Mouse (Mus musculus): Measurements from ENCODE around the gene Setd1a. TPM values are rescaled to one million over a fixed set of nuclear protein-coding genes. Genes with fewer than 3 reads are reported as not detected.

Setd1a gene
- polyA plus RNA-seq, 1 experiment from 2014 or later: 12.1 TPM

DNA sequence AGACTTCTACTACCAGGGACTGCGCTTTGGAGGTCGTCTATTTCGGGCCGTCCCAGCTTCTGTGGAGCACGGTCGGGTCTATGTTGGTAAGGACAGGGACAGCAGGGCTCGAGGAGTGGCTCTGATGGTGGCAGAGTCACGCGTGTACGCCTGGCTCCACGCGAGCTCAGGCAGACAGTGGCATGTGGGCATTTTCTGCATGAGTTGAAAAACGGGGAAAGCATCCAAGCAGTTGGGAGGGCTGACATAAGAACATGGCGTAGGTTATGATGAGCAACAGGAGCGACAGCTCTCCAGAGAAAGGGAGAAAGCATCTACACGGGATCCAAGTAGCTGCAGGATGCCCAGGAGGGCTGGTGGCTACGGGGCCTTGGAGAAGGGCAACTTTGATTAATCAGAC lies 25.8 kb downstream of the Setd1a start:
- no peak overlapping the region for H3K4me2 ChIP-seq
- no peak overlapping the region for H3K27ac ChIP-seq (ENCODE audit: poor library complexity, severe bottlenecking)
- 88% methylated on average over 17 of the region's 17 CpGs for WGBS
- no peak for ATAC-seq (ENCODE audit: insufficient number of reproducible peaks, low FRiP score)
- H3K9me3 ChIP-seq (replicated peaks): no peaks in the 10 kb centered on the region
- no peak overlapping the region for H3K9ac ChIP-seq
- peaks cover 4% of the 10 kb centered on the region for H3K4me1 ChIP-seq (replicated peaks)
- H3K27me3 ChIP-seq (replicated peaks): no peaks in the 10 kb centered on the region
- peaks cover 43% of the 10 kb centered on the region for H3K36me3 ChIP-seq
- H3K4me3 ChIP-seq: no peak overlapping the region

DNA sequence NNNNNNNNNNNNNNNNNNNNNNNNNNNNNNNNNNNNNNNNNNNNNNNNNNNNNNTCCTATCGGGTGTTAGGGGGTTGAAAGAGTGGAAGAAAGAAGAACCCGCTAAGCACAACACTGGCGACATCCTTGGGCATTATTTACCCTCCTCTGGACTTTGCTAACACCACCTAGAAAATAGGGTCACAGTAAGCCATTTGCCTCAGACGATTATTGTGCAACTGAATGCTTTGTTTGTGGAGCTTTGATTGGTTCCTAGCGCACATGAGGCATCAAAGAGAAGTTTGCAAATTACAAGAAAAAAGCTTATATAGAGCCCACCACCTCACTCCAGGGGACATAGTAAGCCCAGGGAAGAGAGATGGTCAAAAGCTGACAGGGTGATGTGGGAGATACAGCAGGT lies 32.4 kb downstream of the Setd1a start:
- no peak for ATAC-seq (ENCODE audit: insufficient number of reproducible peaks, low FRiP score)
- 61% methylated on average over 5 of the region's 5 CpGs for WGBS
- Histone ChIP-seq H3K4me1 (replicated peaks) (0 out of 2 replicates have a peak, but pooled peaks cover under 1% of the 10 kb centered on the region), H3K27ac (ENCODE audit: poor library complexity, severe bottlenecking) (no peak overlapping the region), H3K4me2 (no peak overlapping the region), H3K27me3 (replicated peaks) (no peaks in the 10 kb centered on the region), H3K4me3 (no peak overlapping the region), H3K9me3 (replicated peaks) (no peaks in the 10 kb centered on the region), H3K36me3 (no peaks in the 10 kb centered on the region), H3K9ac (no peak overlapping the region)

DNA sequence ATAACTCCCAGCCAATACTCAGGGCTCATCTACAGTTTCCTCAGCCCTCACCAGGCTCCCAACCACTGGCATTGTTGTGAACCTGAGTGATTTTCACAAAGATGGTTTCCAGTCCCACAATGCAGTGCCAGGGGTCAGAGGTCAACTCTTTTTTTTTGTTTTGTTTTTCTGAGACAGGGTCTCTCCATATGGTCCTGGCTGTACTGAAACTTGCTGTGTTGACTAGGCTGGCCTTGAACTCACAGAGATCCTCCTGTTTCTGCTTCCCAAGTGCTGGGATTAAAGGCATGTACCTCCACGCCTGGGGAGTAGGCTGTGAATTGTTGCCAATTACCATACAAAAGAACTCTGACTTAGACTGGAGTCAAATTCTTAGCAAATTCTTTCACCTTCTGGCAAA lies 33.4 kb downstream of the Setd1a start:
- Histone ChIP-seq H3K27me3 (replicated peaks) (no peaks in the 10 kb centered on the region), H3K4me1 (replicated peaks) (0 out of 2 replicates have a peak, but pooled peaks cover 2% of the 10 kb centered on the region), H3K4me2 (no peak overlapping the region), H3K36me3 (no peaks in the 10 kb centered on the region), H3K4me3 (no peak overlapping the region), H3K27ac (ENCODE audit: poor library complexity, severe bottlenecking) (no peak overlapping the region), H3K9ac (no peak overlapping the region), H3K9me3 (replicated peaks) (no peaks in the 10 kb centered on the region)
- WGBS: 87% methylated on average over 1 of the region's 1 CpGs
- ATAC-seq (ENCODE audit: insufficient number of reproducible peaks, low FRiP score): no peak

DNA sequence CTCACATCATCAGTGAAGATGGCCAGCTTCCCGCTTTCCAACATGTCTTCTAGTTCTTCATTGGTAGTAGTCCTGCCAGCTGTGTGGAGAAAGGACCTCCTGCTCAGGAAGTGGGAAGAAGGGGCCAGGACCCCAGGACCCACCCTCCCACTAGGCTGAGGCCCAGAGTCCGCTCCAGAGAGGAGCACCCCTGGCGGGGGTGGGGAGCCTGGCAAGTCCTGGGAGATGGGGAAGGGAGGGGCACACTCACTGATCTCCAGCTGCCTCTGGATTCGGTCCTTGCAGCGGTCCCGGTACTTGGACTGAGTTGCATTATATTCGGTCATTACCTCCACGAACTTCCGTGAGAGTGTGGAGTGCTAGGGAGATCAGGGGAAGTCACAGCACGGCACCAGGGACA lies 34.2 kb downstream of the Setd1a start:
- no peak for ATAC-seq (ENCODE audit: insufficient number of reproducible peaks, low FRiP score)
- 61% methylated on average over 10 of the region's 10 CpGs for WGBS
- Histone ChIP-seq H3K9me3 (replicated peaks) (no peaks in the 10 kb centered on the region), H3K36me3 (no peaks in the 10 kb centered on the region), H3K4me1 (replicated peaks) (0 out of 2 replicates have a peak, but pooled peaks cover 2% of the 10 kb centered on the region), H3K4me2 (no peak overlapping the region), H3K27ac (ENCODE audit: poor library complexity, severe bottlenecking) (no peak overlapping the region), H3K27me3 (replicated peaks) (no peaks in the 10 kb centered on the region), H3K9ac (no peak overlapping the region), H3K4me3 (no peak overlapping the region)

DNA sequence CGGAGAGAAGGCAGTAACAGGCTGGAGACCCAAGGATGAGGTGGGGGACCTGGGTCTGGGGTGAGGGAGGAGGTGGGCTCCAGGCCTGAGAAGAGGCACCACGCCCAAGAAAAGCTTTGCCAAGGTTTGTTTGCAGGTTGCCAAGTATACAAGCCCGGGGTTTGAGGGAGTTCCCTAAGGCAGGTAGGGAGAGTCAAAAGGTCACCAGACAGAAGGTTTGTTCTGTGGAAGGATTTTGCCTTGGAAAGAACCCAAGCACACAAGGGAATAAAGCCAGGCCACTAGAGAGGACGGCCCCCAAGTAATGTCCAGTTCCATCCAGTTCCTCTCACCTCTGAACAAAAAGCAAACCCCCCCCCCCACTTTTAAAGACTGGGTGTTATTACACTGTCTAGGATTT lies 34.8 kb downstream of the Setd1a start:
- no peak overlapping the region for H3K4me3 ChIP-seq
- H3K4me1 ChIP-seq (replicated peaks): 0 out of 2 replicates have a peak, but pooled peaks cover 2% of the 10 kb centered on the region
- no peak overlapping the region for H3K4me2 ChIP-seq
- H3K9me3 ChIP-seq (replicated peaks): no peaks in the 10 kb centered on the region
- H3K27me3 ChIP-seq (replicated peaks): no peaks in the 10 kb centered on the region
- ATAC-seq (ENCODE audit: insufficient number of reproducible peaks, low FRiP score): no peak
- no peaks in the 10 kb centered on the region for H3K36me3 ChIP-seq
- WGBS: 64% methylated on average over 4 of the region's 4 CpGs
- no peak overlapping the region for H3K9ac ChIP-seq
- no peak overlapping the region for H3K27ac ChIP-seq (ENCODE audit: poor library complexity, severe bottlenecking)

DNA sequence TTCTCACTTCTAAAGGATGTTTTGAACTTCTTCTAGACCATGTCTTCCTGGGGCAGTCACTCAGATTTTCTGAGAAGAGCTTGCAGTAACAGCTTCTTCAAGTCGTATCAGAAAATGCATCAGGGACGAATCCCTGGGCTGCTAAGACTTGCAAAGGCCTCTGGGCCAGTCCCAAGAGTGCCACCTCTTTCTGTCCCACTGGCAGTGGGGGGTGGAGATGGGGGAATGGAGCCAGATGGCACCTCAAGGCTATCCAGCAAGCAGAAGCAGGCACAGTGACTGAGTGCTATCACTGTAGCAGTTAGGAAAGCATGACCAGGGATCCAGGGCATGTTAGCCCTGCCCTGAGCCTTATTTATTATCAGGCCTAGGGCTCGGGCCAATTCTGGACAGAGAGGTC lies 35.8 kb downstream of the Setd1a start:
- Histone ChIP-seq H3K36me3 (no peaks in the 10 kb centered on the region), H3K27me3 (replicated peaks) (no peaks in the 10 kb centered on the region), H3K9ac (no peak overlapping the region), H3K4me3 (no peak overlapping the region), H3K4me1 (replicated peaks) (0 out of 2 replicates have a peak, but pooled peaks cover 2% of the 10 kb centered on the region), H3K27ac (ENCODE audit: poor library complexity, severe bottlenecking) (no peak overlapping the region), H3K4me2 (no peak overlapping the region), H3K9me3 (replicated peaks) (no peaks in the 10 kb centered on the region)
- 76% methylated on average over 3 of the region's 3 CpGs for whole genome bisulfite sequencing
- no peak for ATAC-seq (ENCODE audit: insufficient number of reproducible peaks, low FRiP score)

DNA sequence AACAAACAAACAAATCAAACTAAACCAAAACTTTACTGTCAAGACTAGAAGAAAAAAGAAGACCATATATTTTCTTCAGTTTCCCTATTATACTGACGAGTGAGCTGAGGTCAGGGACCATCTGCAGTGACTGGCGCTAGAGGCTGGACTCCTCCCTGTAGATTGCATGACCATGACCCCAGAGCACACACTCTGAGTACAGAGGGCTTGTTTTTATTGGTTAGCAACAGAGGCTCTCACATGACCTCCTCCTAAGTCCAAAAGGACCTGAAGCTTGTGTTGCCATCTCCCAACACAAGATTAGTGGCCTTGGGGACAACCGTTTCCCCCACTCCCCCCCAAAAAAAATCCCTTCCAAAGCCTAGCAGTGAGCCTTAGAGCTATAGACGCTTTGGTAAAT lies 37.4 kb downstream of the Setd1a start:
- Histone ChIP-seq H3K36me3 (no peaks in the 10 kb centered on the region), H3K4me1 (replicated peaks) (0 out of 2 replicates have a peak, but pooled peaks cover 2% of the 10 kb centered on the region), H3K4me2 (no peak overlapping the region), H3K4me3 (no peak overlapping the region), H3K9ac (no peak overlapping the region), H3K27ac (ENCODE audit: poor library complexity, severe bottlenecking) (no peak overlapping the region), H3K27me3 (replicated peaks) (no peaks in the 10 kb centered on the region), H3K9me3 (replicated peaks) (no peaks in the 10 kb centered on the region)
- 76% methylated on average over 4 of the region's 4 CpGs for WGBS
- no peak for ATAC-seq (ENCODE audit: insufficient number of reproducible peaks, low FRiP score)

DNA sequence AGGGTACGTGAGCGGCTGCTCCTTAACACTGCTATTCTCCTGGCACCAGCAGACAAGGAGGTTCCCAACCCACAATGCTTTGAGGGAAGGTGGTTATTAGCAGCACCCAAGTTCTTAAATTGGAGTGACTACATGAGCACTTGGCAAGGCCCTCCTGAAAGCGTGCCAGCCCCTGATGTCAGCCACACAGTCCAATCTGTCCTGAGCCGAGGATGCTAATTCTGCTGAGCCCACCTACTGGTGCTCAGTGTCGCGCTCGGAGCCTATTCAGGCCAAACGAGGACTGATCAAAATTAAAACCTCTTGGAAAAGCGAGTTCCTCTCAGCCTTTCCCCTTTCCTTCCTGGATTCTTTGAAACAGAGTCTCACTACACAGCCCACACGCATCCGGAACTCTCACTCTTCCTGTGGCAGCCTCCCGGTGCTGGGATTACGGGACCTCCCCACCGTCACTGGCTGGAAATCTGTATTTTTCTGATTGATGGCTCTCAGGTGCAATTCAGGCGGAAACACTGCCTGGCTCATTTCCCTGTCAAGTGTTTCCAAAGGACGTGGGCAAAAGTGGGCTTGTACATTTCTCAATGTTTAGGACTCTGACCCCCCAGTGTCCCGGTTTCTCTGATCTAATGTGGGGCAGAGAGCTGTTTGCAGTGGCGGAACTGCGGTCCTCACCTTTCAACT lies 37.9 kb downstream of the Setd1a start:
- Histone ChIP-seq H3K4me2 (no peak overlapping the region), H3K27ac (ENCODE audit: poor library complexity, severe bottlenecking) (no peak overlapping the region), H3K9me3 (replicated peaks) (no peaks in the 10 kb centered on the region), H3K4me3 (no peak overlapping the region), H3K4me1 (replicated peaks) (0 out of 2 replicates have a peak, but pooled peaks cover 2% of the 10 kb centered on the region), H3K36me3 (no peaks in the 10 kb centered on the region), H3K9ac (no peak overlapping the region), H3K27me3 (replicated peaks) (no peaks in the 10 kb centered on the region)
- 78% methylated on average over 19 of the region's 19 CpGs for WGBS
- ATAC-seq (ENCODE audit: insufficient number of reproducible peaks, low FRiP score): no peak

DNA sequence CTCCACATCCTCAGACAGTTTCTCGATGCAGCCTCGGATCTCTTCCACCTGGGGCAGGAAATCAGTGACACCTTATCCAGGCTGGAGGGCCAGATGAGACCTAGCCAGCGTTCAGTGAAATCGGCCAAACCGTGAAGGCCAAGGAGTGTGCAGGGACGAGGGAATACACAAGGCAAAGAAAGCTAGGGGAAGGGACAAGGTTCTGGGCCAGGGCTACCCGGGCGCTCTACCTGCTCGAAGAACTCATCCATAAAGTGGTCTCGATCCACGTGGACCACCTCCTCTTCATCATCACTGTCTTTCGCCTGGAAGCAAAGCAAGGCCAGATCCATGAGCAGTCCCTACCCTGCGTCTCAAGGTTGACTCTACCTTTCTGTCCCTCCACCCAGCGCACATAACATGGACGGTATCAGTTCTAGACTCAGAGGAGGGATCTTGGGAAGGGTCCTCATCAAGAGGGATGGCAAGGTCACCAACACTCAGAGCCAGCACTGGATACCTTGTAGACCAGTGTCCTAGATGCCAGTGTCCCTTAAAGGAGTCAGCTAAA lies 38.7 kb downstream of the Setd1a start:
- WGBS: 89% methylated on average over 15 of the region's 15 CpGs
- Histone ChIP-seq H3K9me3 (replicated peaks) (no peaks in the 10 kb centered on the region), H3K27ac (ENCODE audit: poor library complexity, severe bottlenecking) (no peak overlapping the region), H3K9ac (no peak overlapping the region), H3K36me3 (no peaks in the 10 kb centered on the region), H3K27me3 (replicated peaks) (no peaks in the 10 kb centered on the region), H3K4me3 (no peak overlapping the region), H3K4me2 (no peak overlapping the region), H3K4me1 (replicated peaks) (0 out of 2 replicates have a peak, but pooled peaks cover 2% of the 10 kb centered on the region)
- ATAC-seq (ENCODE audit: insufficient number of reproducible peaks, low FRiP score): no peak

DNA sequence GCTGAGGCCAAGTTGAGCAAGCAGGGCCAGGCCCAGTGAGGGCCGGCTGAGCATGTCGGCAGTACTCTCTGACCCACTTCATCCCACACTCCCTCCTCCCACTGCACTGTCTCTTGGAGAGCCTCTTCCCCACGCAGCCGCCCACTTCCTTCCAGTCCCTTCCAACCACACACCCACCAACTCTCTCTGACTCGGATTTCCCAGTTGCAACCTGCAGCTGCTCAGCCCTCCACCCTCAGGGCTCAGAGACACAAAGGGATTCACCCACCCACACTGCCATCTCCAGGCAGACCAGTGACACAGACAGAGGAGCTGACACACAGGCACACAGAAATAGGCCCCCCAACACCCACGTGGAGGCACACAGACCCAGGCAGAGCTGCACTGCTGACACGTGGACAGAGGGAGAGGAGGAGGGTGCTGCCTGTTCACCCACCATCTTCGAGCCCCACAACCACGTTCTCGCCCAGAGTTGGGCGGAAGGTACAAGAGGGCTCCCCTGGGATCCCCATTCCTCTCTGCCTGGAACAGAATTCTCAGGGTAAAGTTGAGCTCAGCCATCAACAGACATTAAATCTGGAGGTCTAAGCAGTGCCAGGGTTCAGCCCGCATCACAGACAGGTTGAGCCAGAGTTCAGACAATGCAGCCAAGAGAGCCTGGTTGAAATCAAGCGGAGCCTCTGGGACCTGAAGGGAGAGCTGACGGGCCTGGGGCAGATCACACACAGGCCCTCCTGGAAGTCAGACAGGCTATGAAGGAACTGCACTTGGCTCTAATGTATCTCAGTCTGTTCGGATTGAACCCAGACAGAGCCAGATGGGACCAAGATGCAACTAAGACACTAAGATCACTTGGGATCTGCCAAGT lies 39.7 kb downstream of the Setd1a start:
- Histone ChIP-seq H3K9me3 (replicated peaks) (no peaks in the 10 kb centered on the region), H3K27ac (ENCODE audit: poor library complexity, severe bottlenecking) (no peak overlapping the region), H3K36me3 (no peaks in the 10 kb centered on the region), H3K4me1 (replicated peaks) (0 out of 2 replicates have a peak, but pooled peaks cover 2% of the 10 kb centered on the region), H3K4me3 (no peak overlapping the region), H3K9ac (peak overlapping the region; percentile 4; the same call in 1 of the 2 replicates), H3K27me3 (replicated peaks) (no peaks in the 10 kb centered on the region), H3K4me2 (no peak overlapping the region)
- 59% methylated on average over 15 of the region's 15 CpGs for WGBS
- ATAC-seq (ENCODE audit: insufficient number of reproducible peaks, low FRiP score): no peak; the same call in 1 of the 2 replicates

DNA sequence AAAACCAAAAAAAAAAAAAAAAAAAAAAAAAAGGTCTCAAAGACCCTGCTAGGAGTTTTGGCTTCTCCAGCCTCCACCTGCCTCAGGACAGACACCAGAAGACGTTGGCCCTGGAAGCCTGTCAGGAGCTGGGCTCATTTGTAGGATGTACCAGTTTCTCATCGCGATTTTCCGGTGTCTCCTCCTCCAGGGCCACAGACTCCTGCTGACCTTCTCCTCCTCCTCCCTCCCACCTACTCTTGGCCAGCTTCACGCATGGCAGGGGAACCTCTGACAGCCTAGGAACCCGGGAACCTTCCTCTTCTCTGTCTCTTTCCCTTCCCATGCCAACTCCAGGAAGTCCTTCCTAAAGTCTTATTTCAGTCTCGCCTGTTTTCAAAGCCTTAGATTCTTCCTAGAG lies 40.6 kb downstream of the Setd1a start:
- no peak overlapping the region for H3K27ac ChIP-seq (ENCODE audit: poor library complexity, severe bottlenecking)
- H3K4me3 ChIP-seq: no peak overlapping the region
- H3K4me1 ChIP-seq (replicated peaks): 0 out of 2 replicates have a peak, but pooled peaks cover 2% of the 10 kb centered on the region
- H3K4me2 ChIP-seq: no peak overlapping the region
- no peak overlapping the region for H3K9ac ChIP-seq
- H3K9me3 ChIP-seq (replicated peaks): no peaks in the 10 kb centered on the region
- H3K27me3 ChIP-seq (replicated peaks): no peaks in the 10 kb centered on the region
- ATAC-seq (ENCODE audit: insufficient number of reproducible peaks, low FRiP score): no peak
- 72% methylated on average over 7 of the region's 7 CpGs for WGBS
- H3K36me3 ChIP-seq: no peaks in the 10 kb centered on the region

Data from heart, embryonic 12.5 days (tissue).